Mouse (Mus musculus) cerebellum, adult 8-10 months (tissue): ENCODE measurements around the gene Gm16867.
"Not testable (repeated sequence)": the region's sequence is repeated elsewhere in the genome, so short reads cannot be mapped to it uniquely, and the experiment has no call there.

Source experiments
- DNase-seq: peaks from one replicate; pipeline ENCODE4 v3.0.0; 2022

Gm16867 gene

GRCm38 (mm10) chr14:69464465-69464864 lies 38.7 kb downstream of the Gm16867 start:
- DNase-seq, result not testable (repeated sequence)

- not testable (repeated sequence) for DNase-seq
Measured at GRCm38 (mm10) chr14:69457691-69458090, 45.5 kb downstream of the Gm16867 start.

- DNase-seq, result not testable (repeated sequence)
Measured at GRCm38 (mm10) chr14:69454640-69455039, 48.5 kb downstream of the Gm16867 start.

- not testable (repeated sequence) for DNase-seq
Measured at GRCm38 (mm10) chr14:69448845-69449244, 54.3 kb downstream of the Gm16867 start.

- DNase-seq, result not testable (repeated sequence)
Measured at GRCm38 (mm10) chr14:69447006-69447405, 56.2 kb downstream of the Gm16867 start.

- not testable (repeated sequence) for DNase-seq
Measured at GRCm38 (mm10) chr14:69443092-69443692, 60.0 kb downstream of the Gm16867 start.

GRCm38 (mm10) chr14:69440955-69441354 lies 62.2 kb downstream of the Gm16867 start:
- not testable (repeated sequence) for DNase-seq

- DNase-seq, result not testable (repeated sequence)
Measured at GRCm38 (mm10) chr14:69438678-69439214, 64.4 kb downstream of the Gm16867 start.

- DNase-seq, result not testable (repeated sequence)
Measured at GRCm38 (mm10) chr14:69421003-69421402, 82.2 kb downstream of the Gm16867 start.

- not testable (repeated sequence) for DNase-seq
Measured at GRCm38 (mm10) chr14:69417545-69417944, 85.6 kb downstream of the Gm16867 start.
